Mouse (Mus musculus): ENCODE results near the gene Washc3.

DNA sequence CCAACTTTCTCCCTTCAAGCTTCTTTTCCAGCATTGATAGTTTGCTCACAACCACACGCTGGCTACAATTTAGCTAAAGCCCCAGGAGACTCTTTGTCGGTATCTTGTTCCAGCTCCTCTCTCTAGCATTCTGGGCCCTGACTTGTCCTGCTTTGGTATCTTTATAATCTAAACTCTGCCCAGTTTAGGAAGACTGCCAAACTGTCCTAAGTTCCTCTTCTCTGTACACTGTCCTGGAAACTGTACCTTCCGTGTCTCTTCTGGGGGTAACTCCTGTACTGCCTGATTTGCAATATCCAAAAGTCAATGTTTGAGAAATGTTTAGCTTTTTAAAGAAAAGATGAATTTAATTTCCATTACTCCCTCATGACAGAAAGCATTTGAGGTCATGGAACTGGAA lies 49.4 kb downstream of the Washc3 start:
- TF ChIP-seq CTCF (IDR thresholded peaks at IDR 0.05; ENCODE audit: extremely low read depth, insufficient read depth, low read length) (no peak), POLR2A (IDR thresholded peaks at IDR 0.05; ENCODE audit: extremely low read depth, insufficient read depth, low read length) (no peak)
